In genomic region chr6:140480425-140481081, GRCm38 (mm10) we compare ENCODE assay signal across 13 mouse cellular contexts. TPM values are rescaled to one million over a fixed set of nuclear protein-coding genes. Genes with fewer than 3 reads are reported as not detected.
DNase-seq lines count a peak whose midpoint lies in the region.
"Had no signal": no experiment of that assay in that cellular context is flagged by ENCODE, and none has a peak within 500 bp of the region (broad histone marks: within the 10 kb centered on the region; RNA-seq: fewer than 3 reads in every experiment).

No protein-coding gene starts in this region.

- peak; percentile 65 for DNase-seq in cerebellum, adult 9-10 months
- no peak for DNase-seq in cerebellum, adult 11 months
- peak; percentile 46 for DNase-seq in left cerebral cortex, postnatal 4 days
- DNase-seq in left cerebral cortex, adult 8-10 months (ENCODE audit: low spot score in 2 of 2) = no peak
- DNase-seq in cerebellum, postnatal 14 days = peak; percentile 65 to 70
- no peak for DNase-seq in urinary bladder, postnatal 10 days (ENCODE audit: low spot score)
- DNase-seq in testis, postnatal 10 days (ENCODE audit: low spot score) = no peak
- DNase-seq: adrenal gland, adult 2 months; adrenal gland, postnatal 25 days; gastrocnemius, postnatal 14 days; heart, postnatal 36 days; kidney, adult 11 months; kidney, adult 9 months had no signal

- intact Hi-C loops in left cerebral cortex, postnatal 4 days (cut with DNase I) = no loop called here

RNA-seq across cellular contexts. Expression of gene Plekha5, which starts 56.7 kb away (rescaled TPM):
- total RNA-seq in left cerebral cortex, postnatal 4 days (2021) = 10 to 100 TPM; 82.0 to 94.6 TPM
- total RNA-seq in left cerebral cortex, adult 8-10 months (2022) = 100 to 1,000 TPM; 124 to 132 (median 127) TPM

Comparison
In these comparisons a context has a peak if more than half of its experiments do, and no peak if none do; other contexts are left out.
1. DNase-seq: peak in cerebellum, adult 9-10 months (single experiment), left cerebral cortex, postnatal 4 days (single experiment) and cerebellum, postnatal 14 days (2 of 2); none in cerebellum, adult 11 months (single experiment), left cerebral cortex, adult 8-10 months (0 of 2), urinary bladder, postnatal 10 days (single experiment) and testis, postnatal 10 days (single experiment).